9 mouse cellular contexts compared by ENCODE assay signal in the genomic region with DNA sequence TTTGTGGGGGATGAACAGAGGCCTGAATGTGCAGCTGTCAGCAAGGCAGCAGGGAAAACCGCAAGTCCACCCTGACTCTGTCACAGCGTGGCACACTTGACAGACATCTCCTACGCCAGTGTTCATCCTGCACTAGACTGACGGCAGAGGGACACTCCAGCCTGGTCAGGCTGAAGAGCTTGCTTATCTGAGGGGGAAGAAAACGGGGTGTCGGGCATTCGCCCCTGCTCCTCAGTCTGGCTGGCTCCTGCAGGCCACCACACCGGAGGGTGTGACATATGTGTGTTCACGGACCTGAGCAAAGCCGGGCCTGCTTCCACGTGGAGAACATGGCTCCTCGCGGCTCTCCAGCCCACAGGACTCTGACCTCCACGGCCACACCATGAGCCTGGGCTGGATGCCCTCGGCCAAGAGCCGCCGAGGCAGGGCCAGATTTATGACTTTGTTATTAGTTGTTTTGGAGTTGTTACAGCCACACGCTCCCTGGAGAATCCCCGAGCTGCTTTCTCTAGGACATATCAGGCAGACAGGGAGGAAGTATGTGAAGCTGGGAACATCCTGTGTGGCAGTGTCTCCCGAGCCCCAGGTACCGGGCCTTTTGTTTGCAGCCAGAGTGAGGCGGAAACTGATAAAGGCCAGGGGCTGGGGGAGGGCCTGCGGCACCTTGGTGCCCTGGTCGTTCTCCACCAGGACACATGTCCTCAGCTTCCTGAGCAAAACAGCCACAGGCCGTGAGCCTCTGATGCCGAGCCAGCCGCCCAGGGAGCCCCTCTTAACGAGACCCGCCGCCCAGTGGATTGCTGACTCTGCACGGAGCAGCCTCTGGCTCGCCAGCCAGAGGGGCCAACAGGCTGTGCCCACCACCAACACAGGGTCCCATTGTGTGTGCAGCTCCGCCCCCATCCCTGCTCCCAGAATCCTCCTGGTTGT.
A peak's percentile ranks its signal among the peaks of the same experiment; 100 is the strongest.
DNase-seq lines count a peak whose midpoint lies in the region; ATAC-seq and TF ChIP-seq lines count a peak whose summit lies in the region.
"Had no signal": no experiment of that assay in that cellular context is flagged by ENCODE, and none has a peak within 500 bp of the region (broad histone marks: within the 10 kb centered on the region; RNA-seq: fewer than 3 reads in every experiment).

No protein-coding gene starts in this region.

- TF ChIP-seq POLR2A in brain, embryonic 14.5 days (IDR thresholded peaks at IDR 0.05; ENCODE audit: borderline replicate concordance, extremely low read depth, insufficient read depth, insufficient read length, poor library complexity, severe bottlenecking) = no peak

- H3K9me3 ChIP-seq in G1E (replicated peaks) = peaks cover 93% of the 10 kb centered on the region
- H3K9me3 ChIP-seq in stomach, embryonic 15.5 days = no peaks in the 10 kb centered on the region

- H3K27me3 ChIP-seq in G1E (ENCODE audit: insufficient read depth, low read length) = no peaks in the 10 kb centered on the region
- no peaks in the 10 kb centered on the region for H3K27me3 ChIP-seq in stomach, embryonic 15.5 days (replicated peaks)

- no peak overlapping the region for H3K4me2 ChIP-seq in stomach, embryonic 15.5 days

- ATAC-seq in G1E (ENCODE audit: extremely low read depth, insufficient number of reproducible peaks, low FRiP score, poor library complexity, severe bottlenecking) = no peak
- ATAC-seq in stomach, embryonic 15.5 days (ENCODE audit: insufficient read depth, low FRiP score, low read depth) = peak; percentile 40

- no peaks in the 10 kb centered on the region for H3K36me3 ChIP-seq in G1E (replicated peaks)
- no peaks in the 10 kb centered on the region for H3K36me3 ChIP-seq in stomach, embryonic 15.5 days

- H3K4me3 ChIP-seq in G1E (ENCODE audit: low read depth, low read length) = peak overlapping the region; percentile 4; the same call in 1 of the 2 replicates
- no peak overlapping the region for H3K4me3 ChIP-seq in stomach, embryonic 15.5 days (replicated peaks)

- no peak for DNase-seq in G1E (ENCODE audit: low spot score)
- DNase-seq in brain, embryonic 14.5 days (ENCODE audit: low read depth) = peak; percentile 67
- DNase-seq in heart, postnatal 14 days = peak; percentile 52 to 58
- peak; percentile 73 to 88 for DNase-seq in kidney, postnatal 25 days
- DNase-seq in thymus, postnatal 4 days = no peak
- no peak for DNase-seq in cerebellum, adult 11 months
- DNase-seq in ovary, postnatal 10 days (ENCODE audit: low spot score) = no peak

- H3K9ac ChIP-seq in stomach, embryonic 15.5 days = no peak overlapping the region

- peak overlapping the region; percentile 48; the same call in 1 of the 2 replicates for H3K27ac ChIP-seq in stomach, embryonic 15.5 days
- H3K27ac ChIP-seq: macrophage had no signal

- TF ChIP-seq CTCF in G1E (IDR thresholded peaks at IDR 0.05; ENCODE audit: low read depth, low read length) = no peak
- TF ChIP-seq CTCF in brain, embryonic 14.5 days (IDR thresholded peaks at IDR 0.05; ENCODE audit: borderline replicate concordance, extremely low read depth, insufficient read depth, insufficient read length) = no peak

- intact Hi-C loops in heart, postnatal 14 days (cut with DNase I) = loop anchor here (2.0 to 5.0 kb wide), 2 partner anchors 44 to 72 kb away; no protein-coding TSS in a partner anchor

- H3K4me1 ChIP-seq in G1E (ENCODE audit: insufficient read depth, low read depth, low read length) = no peaks in the 10 kb centered on the region
- peaks cover 19% of the 10 kb centered on the region for H3K4me1 ChIP-seq in stomach, embryonic 15.5 days

- 43% methylated on average over 33 of the region's 33 CpGs for WGBS in stomach, embryonic 15.5 days

Comparison
In these comparisons a context has a peak if more than half of its experiments do, and no peak if none do; other contexts are left out.
1. DNase-seq: peak in brain, embryonic 14.5 days (single experiment), heart, postnatal 14 days (2 of 2) and kidney, postnatal 25 days (2 of 2); none in G1E (single experiment), thymus, postnatal 4 days (single experiment), cerebellum, adult 11 months (single experiment) and ovary, postnatal 10 days (single experiment).